Mouse (Mus musculus) brain, adult 2 months (tissue): ENCODE measurements around the gene Gm11639.
A peak's percentile ranks its signal among the peaks of the same experiment; 100 is the strongest.

ENCODE experiments used
- DNase-seq: peaks from one replicate; pipeline ENCODE4 v3.0.0; 2011; ENCODE audit warnings: low read depth, low spot score

The Gm11639 gene

DNA sequence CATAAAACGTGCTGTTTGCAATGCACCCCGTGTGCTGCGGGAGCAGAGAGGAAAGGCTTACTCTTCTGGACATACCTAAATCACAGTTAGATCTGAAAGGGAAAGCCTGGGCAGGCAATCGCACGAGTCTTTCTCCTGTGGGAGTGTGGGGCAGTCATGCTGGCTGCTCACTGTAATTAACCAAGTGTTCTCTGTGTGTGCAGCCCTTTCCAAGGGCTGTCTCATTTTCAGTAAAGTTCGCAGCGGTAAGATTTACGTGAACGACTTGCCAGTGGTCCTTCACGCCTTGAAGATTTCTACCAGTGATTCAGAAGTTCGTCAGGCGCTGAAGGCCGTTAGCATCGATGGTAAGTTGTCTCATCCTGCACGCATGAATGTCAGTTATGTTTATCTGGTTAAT is 18.6 kb downstream of the Gm11639 start:
- DNase-seq, result peak; percentile 11

GRCm38 (mm10) chr11:104707084-104707483 is 21.6 kb downstream of the Gm11639 start:
- peak; percentile 27 for DNase-seq

DNA sequence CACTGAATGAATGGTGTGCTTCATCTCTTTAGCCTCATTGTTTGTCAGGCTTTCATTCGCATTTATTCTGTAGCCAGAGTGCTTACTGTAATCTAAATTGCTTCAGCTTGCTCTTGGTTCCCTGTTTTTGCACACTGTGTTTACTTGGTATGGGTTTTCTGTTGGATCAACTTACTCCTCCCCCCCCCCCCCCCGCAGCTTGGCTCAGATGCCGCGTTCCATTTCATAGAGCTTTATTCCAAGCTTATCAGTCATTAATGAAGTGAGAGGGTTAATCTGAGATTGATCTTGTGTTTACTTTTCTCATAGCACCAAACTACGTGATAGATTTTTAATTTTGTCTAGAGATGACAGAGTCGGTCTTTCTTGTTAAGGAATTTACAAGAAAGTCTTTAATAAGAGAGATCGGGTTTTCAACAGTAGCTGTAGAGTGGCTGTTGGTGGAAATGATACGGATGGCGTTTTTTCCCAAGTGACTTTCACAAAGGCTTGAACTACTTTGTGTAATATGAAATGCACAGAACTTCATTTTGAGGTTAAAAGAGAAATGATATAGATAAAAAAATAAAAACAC is 59.6 kb downstream of the Gm11639 start:
- DNase-seq, result no peak

DNA sequence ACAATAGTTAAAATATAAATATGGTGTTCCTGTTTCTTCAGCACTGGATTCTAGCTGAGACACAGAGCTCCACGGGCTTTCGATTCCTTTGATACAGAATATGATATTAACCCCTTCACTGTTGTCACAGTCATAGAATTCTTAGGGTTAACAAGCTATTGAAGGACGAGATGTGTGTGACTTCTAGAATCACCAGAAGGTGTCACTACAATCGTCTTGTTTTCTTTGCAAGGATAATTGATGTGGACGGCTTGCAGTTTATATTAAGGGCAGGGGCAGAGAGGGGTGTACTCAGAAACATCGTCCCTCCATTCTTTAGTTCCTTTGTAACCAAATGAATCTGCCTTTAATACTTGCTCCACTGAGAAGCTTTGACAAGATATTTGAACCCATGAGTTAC is 80.3 kb downstream of the Gm11639 start:
- DNase-seq, result peak; percentile 1

DNA sequence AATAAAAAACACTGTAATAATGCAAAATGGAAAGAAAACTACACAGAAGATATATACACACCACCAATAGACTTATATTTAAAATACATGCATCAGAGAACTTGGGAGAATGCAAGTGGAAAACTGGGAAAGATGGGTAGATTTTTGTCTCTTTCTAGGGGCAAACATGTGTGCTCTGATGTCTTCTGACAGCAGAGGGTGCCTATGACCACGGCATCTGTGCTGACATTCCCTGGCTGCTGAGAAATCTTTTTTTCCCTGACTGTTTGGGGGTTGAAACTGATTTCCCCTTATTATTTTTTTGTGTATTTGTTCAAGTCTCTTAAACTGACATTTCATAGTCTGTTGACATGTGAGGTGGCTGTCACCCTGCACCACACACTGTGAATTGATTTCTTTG is 81.6 kb downstream of the Gm11639 start:
- DNase-seq, result no peak

DNA sequence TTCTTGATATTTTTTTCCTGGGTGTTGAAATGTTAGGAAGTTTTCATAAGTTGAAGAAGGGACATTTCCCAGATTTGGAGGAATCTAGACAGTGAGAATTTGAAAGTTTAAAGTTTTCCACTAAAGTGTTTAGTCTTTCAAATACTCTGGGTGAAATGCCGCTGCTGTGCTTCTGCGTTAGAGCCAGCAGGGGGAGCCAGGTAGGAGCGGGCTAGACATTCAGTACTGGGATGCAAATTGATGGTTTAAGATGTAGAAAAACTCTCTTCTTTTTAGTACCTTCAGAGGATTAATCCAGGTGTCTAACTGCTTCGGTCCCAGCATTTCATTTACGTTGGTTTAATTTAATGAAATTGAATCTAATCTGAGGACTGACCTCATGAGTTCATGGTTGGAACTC is 82.6 kb downstream of the Gm11639 start:
- peak; percentile 33 for DNase-seq

- DNase-seq, result no peak
These were observed 93.3 kb downstream of the Gm11639 start for GRCm38 (mm10) chr11:104778796-104779195.

- no peak for DNase-seq
These were observed 259.2 kb downstream of the Gm11639 start for GRCm38 (mm10) chr11:104944723-104945122.

GRCm38 (mm10) chr11:104952349-104952748 is 266.8 kb downstream of the Gm11639 start:
- DNase-seq, result no peak

DNA sequence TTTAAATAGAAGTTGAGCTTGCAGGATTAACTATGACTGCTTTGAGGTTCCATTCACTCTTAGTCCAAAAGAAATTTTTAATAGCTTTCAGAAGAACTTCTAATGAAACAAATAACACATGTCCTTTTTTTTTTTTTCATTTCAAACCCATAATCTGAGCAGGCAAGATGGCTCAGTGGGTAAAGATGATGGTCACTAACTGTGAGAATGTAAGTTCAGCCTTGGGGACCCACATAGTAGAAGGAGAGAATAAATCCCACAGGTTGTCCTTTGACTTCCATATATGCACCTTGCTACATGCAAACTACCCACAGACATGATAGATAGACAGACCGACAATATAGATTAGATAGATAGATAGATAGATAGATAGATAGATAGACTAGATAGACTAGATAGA is 282.4 kb downstream of the Gm11639 start:
- no peak for DNase-seq

GRCm38 (mm10) chr11:104968388-104968787 is 282.9 kb downstream of the Gm11639 start:
- no peak for DNase-seq

DNA sequence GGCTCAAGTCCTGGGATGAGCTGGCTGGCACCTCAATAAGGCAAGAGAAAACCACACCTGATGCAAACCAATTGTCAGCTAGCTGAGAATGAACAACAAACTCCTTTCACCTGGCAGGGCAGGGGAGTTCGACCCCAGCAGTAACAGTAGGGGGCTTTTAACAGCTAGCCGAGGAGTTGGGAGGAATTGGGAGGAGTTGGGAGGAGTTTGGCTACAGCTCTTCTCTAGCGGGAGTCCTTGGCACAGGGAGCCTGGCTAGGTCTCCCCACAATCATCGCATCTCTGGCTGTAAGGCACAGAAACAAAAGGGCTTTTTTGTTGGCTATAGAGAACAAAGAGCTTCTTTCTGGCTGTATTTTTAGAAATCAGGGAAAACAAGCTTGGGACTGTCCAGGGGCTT is 285.8 kb downstream of the Gm11639 start:
- DNase-seq, result peak; percentile 74

DNA sequence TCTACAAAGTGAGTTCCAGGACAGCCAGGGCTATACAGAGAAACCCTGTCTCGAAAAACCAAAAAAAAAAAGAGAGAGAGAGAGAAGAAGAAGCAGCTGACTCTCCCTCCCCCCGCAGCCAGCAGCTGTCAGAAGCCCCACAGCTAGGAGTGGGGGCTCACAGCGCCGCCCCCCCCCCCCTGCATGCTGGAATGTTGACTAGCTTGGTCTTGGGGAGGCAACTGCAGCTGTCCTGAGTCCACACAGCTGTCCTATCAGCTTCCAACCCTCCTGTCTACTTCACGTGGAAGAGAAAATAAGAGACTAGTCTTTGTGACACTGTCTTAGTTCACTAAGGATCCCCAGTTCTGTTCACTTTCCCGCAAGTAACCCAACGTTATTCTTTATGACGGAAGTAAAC is 287.0 kb downstream of the Gm11639 start:
- peak; percentile 15 for DNase-seq

GRCm38 (mm10) chr11:104977976-104978375 is 292.5 kb downstream of the Gm11639 start:
- DNase-seq, result no peak

DNA sequence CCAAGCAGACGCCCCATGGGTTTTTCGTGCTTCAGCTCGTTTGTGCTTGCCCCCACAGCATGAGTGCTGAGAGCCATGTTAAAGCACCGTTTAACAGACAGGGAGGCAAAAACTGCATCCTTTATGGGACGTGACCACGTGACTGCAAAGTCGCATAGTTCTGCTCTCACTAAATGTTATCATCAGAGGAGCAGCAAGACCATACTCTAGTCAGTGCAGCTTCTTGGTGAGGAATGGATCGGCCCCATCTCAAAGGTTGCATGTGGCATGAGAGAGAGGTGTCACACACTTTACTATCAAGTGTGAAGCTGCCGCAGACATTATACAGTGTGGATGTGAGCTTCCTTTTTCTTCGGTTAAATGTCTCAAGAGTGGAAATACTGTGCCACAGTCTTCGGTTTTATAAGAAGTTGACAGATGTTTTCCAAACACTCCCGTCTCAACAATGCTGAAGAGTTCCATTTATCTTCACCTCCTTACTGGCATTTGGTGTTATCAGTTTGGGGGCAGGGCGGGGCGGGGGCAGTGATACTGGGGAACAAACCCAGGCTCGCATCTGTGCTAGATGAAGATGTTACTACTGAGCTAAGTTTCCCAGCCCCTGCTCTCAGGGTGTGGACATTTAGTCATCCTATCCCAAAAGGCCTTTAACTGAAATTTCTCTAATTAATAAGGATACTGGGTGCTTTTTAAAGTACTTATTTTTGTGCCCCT is 296.0 kb downstream of the Gm11639 start:
- no peak for DNase-seq

DNA sequence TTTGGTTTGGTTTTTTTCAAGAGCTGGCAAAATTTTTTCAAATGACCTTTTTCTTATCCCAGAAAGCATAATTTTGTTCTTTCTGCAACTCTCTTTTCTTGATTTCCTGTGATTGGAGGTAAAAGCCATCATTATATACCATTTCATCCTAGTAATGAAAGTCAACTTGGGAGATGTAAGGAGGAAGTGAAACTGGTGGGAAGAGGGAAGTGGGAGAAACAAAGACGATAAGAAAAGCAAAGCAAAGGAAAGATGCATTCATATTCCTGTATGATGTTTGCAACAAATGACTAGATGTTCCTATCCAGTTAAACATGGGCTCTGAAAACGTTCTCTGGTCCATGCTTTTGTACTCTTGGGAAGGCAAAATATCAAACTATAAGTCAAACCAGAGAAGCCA is 323.7 kb downstream of the Gm11639 start:
- no peak for DNase-seq

GRCm38 (mm10) chr11:105021071-105021470 is 335.6 kb downstream of the Gm11639 start:
- DNase-seq, result peak; percentile 42

DNA sequence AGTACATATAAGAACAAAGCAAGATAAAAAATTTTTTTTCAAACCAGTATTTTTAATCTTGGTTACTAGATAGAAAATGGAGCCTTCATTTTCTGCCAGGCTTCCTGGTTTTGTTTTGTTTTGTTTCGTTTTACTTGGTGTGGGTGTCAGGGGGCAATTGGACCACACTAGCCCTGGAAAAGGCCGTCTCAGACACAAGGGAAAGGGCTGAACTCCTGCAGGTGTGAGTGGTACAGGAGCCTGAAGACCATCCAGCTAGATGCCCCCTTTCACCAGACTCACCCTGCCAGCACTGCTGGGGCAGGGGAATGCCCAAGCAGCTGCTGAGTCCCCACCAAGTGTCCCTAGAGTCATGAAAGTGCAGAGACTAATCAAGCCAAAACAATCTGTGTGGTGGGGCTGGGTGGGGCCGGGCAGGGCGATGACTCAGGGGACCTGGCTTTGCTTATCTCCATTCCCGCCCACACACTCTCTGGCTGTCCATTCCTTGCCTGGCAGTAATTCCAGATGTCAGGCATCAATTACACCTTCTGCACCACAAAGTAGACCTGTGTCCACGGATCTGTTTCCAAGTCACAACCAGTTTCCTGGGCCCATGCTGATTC is 343.3 kb downstream of the Gm11639 start:
- DNase-seq, result no peak

DNA sequence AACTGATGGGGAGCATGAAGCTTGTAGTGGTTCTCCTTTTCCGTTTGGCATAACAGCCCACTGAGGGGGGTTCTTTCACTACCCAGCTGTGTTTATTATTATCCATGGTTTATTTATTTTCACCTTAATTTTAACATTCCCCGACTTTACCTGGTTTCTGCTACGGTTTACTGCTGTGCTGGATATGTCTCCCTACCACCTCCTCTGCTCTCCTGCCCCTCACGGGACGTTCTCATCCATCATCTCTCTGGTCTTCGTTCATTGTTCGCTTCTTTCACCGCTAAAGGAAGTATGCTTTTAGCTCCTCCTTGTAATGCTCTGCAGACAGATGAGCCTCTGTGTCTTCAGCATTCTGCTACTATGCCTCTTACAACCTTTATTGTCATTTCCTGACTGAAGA is 344.0 kb downstream of the Gm11639 start:
- no peak for DNase-seq

DNA sequence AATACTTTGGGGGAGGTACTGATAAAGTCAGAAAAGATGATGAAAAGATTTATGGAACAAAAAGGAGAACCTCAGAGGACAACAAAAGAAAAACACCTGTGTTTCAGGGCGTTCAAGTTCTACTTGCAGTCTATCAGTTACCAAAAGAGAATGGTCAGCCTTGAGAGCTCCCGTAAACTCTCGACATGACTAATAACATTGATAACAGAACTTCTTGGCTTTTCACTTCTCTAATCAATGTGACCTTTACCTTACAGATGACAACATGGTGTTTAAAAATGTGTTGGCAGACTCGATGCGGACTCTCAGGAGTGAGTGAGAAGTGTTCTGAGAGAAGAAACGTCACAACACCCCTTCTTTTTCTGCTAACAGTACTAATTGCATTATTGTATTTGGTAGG is 344.7 kb downstream of the Gm11639 start:
- no peak for DNase-seq

- DNase-seq, result peak; percentile 14
These were observed 345.6 kb downstream of the Gm11639 start for GRCm38 (mm10) chr11:105031103-105031502.

DNA sequence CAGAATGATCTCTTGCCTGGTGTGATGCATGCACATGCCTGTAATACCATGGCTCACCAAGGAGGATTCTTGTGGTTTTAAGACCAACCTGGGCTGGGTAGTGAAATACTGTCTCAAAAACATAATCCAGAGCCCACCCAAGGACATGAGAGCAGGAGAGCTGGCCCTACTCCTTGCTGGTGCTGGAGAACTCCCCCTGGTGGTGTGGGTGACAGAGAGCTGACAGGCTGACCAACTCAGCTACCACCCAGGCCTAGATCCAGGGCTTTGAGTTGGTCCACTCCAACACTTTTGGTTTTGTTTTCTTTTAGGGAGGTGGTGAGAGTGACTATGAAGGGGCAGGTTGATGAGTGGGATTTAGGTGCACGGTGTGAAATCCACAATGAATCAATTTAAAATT is 349.6 kb downstream of the Gm11639 start:
- no peak for DNase-seq

- DNase-seq, result no peak
These were observed 377.8 kb downstream of the Gm11639 start, which contains the start of gene Efcab3 for GRCm38 (mm10) chr11:105063292-105063691. Efcab3 (plus strand) TSS chr11:105063592.
